ENCODE assay signal across 24 mouse cellular contexts in genomic region chr6:143579223-143579622, GRCm38 (mm10).
DNase-seq lines count a peak whose midpoint lies in the region; ATAC-seq lines count a peak whose summit lies in the region.
"Had no signal": no experiment of that assay in that cellular context is flagged by ENCODE, and none has a peak within 500 bp of the region (broad histone marks: within the 10 kb centered on the region; RNA-seq: fewer than 3 reads in every experiment).

No protein-coding gene starts in this region.

- peak; percentile 40 for DNase-seq in heart, adult 11 months
- no peak for DNase-seq in heart, postnatal 10 days
- DNase-seq in gastrocnemius, adult 8-10 months (ENCODE audit: low spot score in 2 of 2): no peak
- DNase-seq in forebrain, embryonic 14.5 days (ENCODE audit: low spot score): no peak
- DNase-seq: adrenal gland, adult 8-10 months; adrenal gland, postnatal 14 days; adrenal gland, postnatal 36 days; B cell, adult 2 months; cerebellum, adult 11-12 months; cerebellum, adult 2 months; cerebellum, adult 9-10 months; cerebellum, postnatal 10 days; cerebellum, postnatal 25 days; embryo, embryonic 11 days had no signal

- H3K9me3 ChIP-seq in forebrain, embryonic 14.5 days (replicated peaks; ENCODE audit: control insufficient read depth, low read length): no peaks in the 10 kb centered on the region
- H3K9me3 ChIP-seq: embryonic facial prominence, embryonic 12.5 days; forebrain, embryonic 13.5 days had no signal

- no peak overlapping the region for H3K4me2 ChIP-seq in forebrain, embryonic 14.5 days (ENCODE audit: low read length)
- H3K4me2 ChIP-seq: embryonic facial prominence, embryonic 12.5 days; forebrain, embryonic 13.5 days had no signal

- H3K9ac ChIP-seq in forebrain, embryonic 14.5 days (ENCODE audit: low read length): no peak overlapping the region
- H3K9ac ChIP-seq: embryonic facial prominence, embryonic 12.5 days; forebrain, embryonic 13.5 days had no signal

- H3K4me3 ChIP-seq in forebrain, embryonic 14.5 days (ENCODE audit: low read depth, low read length): no peak overlapping the region
- H3K4me3 ChIP-seq: embryonic facial prominence, embryonic 12.5 days; forebrain, embryonic 13.5 days had no signal

- no peaks in the 10 kb centered on the region for H3K27me3 ChIP-seq in forebrain, embryonic 14.5 days (replicated peaks; ENCODE audit: control insufficient read depth, insufficient read depth, low read length)
- H3K27me3 ChIP-seq: CH12.LX; forebrain, embryonic 13.5 days; Patski had no signal

- intact Hi-C loops in heart, postnatal 10 days (cut with DNase I): no loop called here

- ATAC-seq in common myeloid progenitor, adult 5-6 weeks (replicated peaks; ENCODE audit: low read depth, poor library complexity, severe bottlenecking): 0 out of 2 replicates have a peak, but pooled peaks have one; percentile 29
- peak; percentile 75 for ATAC-seq in megakaryocyte, adult 5-6 weeks (ENCODE audit: poor library complexity, severe bottlenecking)
- no peak for ATAC-seq in forebrain, embryonic 14.5 days
- ATAC-seq: activated CD4-positive, CD25-positive, alpha-beta regulatory T cell, adult 4 months; CD4-positive, CD25-positive, alpha-beta regulatory T cell, adult 4 months; forebrain, embryonic 13.5 days; forebrain, embryonic 16.5 days; Patski had no signal

- H3K27ac ChIP-seq in forebrain, embryonic 14.5 days (ENCODE audit: low read depth, low read length): no peak overlapping the region
- H3K27ac ChIP-seq: embryonic facial prominence, embryonic 12.5 days; forebrain, embryonic 13.5 days had no signal

- no peaks in the 10 kb centered on the region for H3K36me3 ChIP-seq in forebrain, embryonic 14.5 days (ENCODE audit: control insufficient read depth, insufficient read depth, low read length)
- H3K36me3 ChIP-seq: embryonic facial prominence, embryonic 12.5 days; G1E had no signal

- no peaks in the 10 kb centered on the region for H3K4me1 ChIP-seq in forebrain, embryonic 14.5 days (ENCODE audit: control insufficient read depth, insufficient read depth, low read length)
- H3K4me1 ChIP-seq: embryonic facial prominence, embryonic 12.5 days; forebrain, embryonic 13.5 days had no signal

- WGBS in forebrain, embryonic 14.5 days: 91% methylated on average over 1 of the region's 1 CpGs
